Mouse (Mus musculus) stomach, postnatal 0 days (tissue): ENCODE data around the gene Slc9b1.

Source experiments
- CTCF ChIP-seq: IDR thresholded peaks from 2 replicates; pipeline ENCODE4 v1.5.1; 2016; ENCODE audit warnings: antibody characterized with exemption, low read depth, mild to moderate bottlenecking, moderate library complexity
- EP300 ChIP-seq: optimal IDR thresholded peaks from 2 replicates; pipeline ENCODE3; 2016; ENCODE audit warnings: antibody characterized with exemption

- TF ChIP-seq CTCF (no peak), EP300 (no peak)
These were observed 28.0 kb downstream of the Slc9b1 start for GRCm38 (mm10) chr3:135375836-135376235.
